8 mouse cellular contexts compared by ENCODE assay signal in the genomic region with DNA sequence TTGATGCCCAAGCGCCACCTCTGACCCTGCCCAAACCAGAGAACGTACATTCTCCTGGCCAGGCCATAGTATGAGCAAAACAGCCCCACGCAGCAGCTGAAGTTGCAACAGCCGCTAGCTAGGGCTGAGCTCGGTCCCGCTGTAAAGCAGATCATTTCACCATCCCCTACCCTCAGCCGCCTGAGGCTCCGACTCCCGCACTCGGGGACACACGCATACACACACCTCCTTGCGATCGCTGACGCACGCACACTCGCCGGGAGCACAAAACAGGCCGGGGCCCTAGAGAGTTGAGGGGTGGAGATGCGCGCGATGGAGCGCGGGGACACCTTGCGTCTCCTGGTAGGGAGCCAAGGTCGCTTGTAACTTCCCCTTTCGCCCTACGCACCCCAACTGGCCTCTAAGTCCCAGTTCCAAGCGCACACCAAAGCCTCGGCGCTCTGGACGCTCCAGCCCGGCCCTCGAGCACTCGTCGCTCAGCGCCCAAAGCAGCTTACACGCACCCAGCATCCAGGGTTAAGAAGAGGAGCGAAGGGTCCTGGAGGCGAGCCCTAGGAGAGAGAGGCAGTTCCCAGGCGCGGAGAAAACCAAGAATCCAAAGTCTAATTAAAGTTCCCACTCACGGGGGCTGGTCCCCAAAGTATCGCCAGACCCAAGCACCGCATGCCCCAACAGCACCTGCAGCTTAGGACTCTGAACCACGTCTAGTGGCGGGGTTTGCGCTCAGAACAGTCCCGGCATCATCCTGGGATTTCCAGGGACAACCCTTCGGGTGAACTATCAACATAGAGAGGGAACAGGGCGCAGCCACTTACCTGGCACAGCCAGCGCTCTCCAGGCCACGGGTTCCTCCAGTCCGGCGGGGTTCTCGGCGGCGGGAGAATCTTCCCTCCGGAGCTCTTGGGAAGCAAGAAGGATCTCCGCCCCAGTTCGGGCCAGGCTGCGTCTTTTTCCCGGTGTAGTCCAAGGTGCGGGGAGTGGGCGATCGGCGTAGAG. TPM values are rescaled to one million over a fixed set of nuclear protein-coding genes. Genes with fewer than 3 reads are reported as not detected.
DNase-seq lines count a peak whose midpoint lies in the region; ATAC-seq and TF ChIP-seq lines count a peak whose summit lies in the region.

No protein-coding gene starts in this region.

- no peak for TF ChIP-seq CTCF in E14TG2a.4 (conservative IDR thresholded peaks at IDR 0.05; ENCODE audit: low read length)
- no peak for TF ChIP-seq CTCF in lung, postnatal 0 days (IDR thresholded peaks at IDR 0.05)

- no peaks in the 10 kb centered on the region for H3K36me3 ChIP-seq in erythroblast, embryonic 14.5 days (ENCODE audit: control insufficient read depth)
- no peaks in the 10 kb centered on the region for H3K36me3 ChIP-seq in E14TG2a.4 (ENCODE audit: insufficient read depth, low read length)
- no peaks in the 10 kb centered on the region for H3K36me3 ChIP-seq in embryonic facial prominence, embryonic 12.5 days
- H3K36me3 ChIP-seq in intestine, embryonic 14.5 days (ENCODE audit: control insufficient read depth, insufficient read depth, low read length) = no peaks in the 10 kb centered on the region
- no peaks in the 10 kb centered on the region for H3K36me3 ChIP-seq in lung, postnatal 0 days (ENCODE audit: insufficient read depth, low read length)

- DNase-seq in intestine, embryonic 14.5 days (ENCODE audit: low spot score) = peak; percentile 66
- DNase-seq in lung, postnatal 0 days (ENCODE audit: low spot score) = peak; percentile 22
- DNase-seq in testis, postnatal 10 days (ENCODE audit: low spot score) = peak; percentile 50
- DNase-seq in gastrocnemius, postnatal 14 days = no peak

- no peak for TF ChIP-seq EP300 in lung, postnatal 0 days (IDR thresholded peaks at IDR 0.05)

- H3K4me2 ChIP-seq in embryonic facial prominence, embryonic 12.5 days (replicated peaks) = peak overlapping the region; percentile 95
- peak overlapping the region; percentile 61 for H3K4me2 ChIP-seq in intestine, embryonic 14.5 days (ENCODE audit: low read length)
- peak overlapping the region; percentile 78 for H3K4me2 ChIP-seq in lung, postnatal 0 days (replicated peaks; ENCODE audit: low read depth, low read length)

- ATAC-seq in erythroblast, adult 5-6 weeks (replicated peaks; ENCODE audit: low FRiP score, poor library complexity, severe bottlenecking) = no peak
- no peak; the same call in 1 of the 2 replicates for ATAC-seq in embryonic facial prominence, embryonic 12.5 days (ENCODE audit: insufficient number of reproducible peaks, insufficient read depth, low FRiP score, low TSS enrichment)
- peak; percentile 37; the same call in 1 of the 2 replicates for ATAC-seq in intestine, embryonic 14.5 days (replicated peaks; ENCODE audit: low FRiP score, low TSS enrichment, low read depth)
- peak; percentile 37 for ATAC-seq in lung, postnatal 0 days

- H3K4me3 ChIP-seq in erythroblast, embryonic 14.5 days (replicated peaks) = peak overlapping the region; percentile 18
- H3K4me3 ChIP-seq in E14TG2a.4 (replicated peaks; ENCODE audit: low read length) = peak overlapping the region; percentile 84
- peak overlapping the region; percentile 60 for H3K4me3 ChIP-seq in embryonic facial prominence, embryonic 12.5 days
- H3K4me3 ChIP-seq in intestine, embryonic 14.5 days (ENCODE audit: low read depth, low read length) = peak overlapping the region; percentile 53
- peak overlapping the region; percentile 47 for H3K4me3 ChIP-seq in lung, postnatal 0 days (ENCODE audit: low read depth, low read length)

- intact Hi-C loops in gastrocnemius, postnatal 14 days (cut with DNase I; ENCODE audit: low total_unique reads) = loop anchor here (10.0 kb wide), 1 partner anchor 363 kb away; no protein-coding TSS in a partner anchor

- peaks cover 6% of the 10 kb centered on the region for H3K4me1 ChIP-seq in erythroblast, embryonic 14.5 days (ENCODE audit: control insufficient read depth)
- peaks cover 24% of the 10 kb centered on the region for H3K4me1 ChIP-seq in E14TG2a.4 (replicated peaks; ENCODE audit: low read depth, low read length)
- peaks cover 18% of the 10 kb centered on the region for H3K4me1 ChIP-seq in embryonic facial prominence, embryonic 12.5 days
- H3K4me1 ChIP-seq in intestine, embryonic 14.5 days (replicated peaks; ENCODE audit: control insufficient read depth, insufficient read depth, low read length) = peaks cover 9% of the 10 kb centered on the region
- H3K4me1 ChIP-seq in lung, postnatal 0 days (ENCODE audit: insufficient read depth, low read depth, low read length) = no peaks in the 10 kb centered on the region

- peak overlapping the region; percentile 56 for H3K9ac ChIP-seq in embryonic facial prominence, embryonic 12.5 days
- H3K9ac ChIP-seq in intestine, embryonic 14.5 days (ENCODE audit: low read length) = peak overlapping the region; percentile 0; the same call in 1 of the 2 replicates
- H3K9ac ChIP-seq in lung, postnatal 0 days (replicated peaks; ENCODE audit: low read depth) = no peak overlapping the region

- H3K27me3 ChIP-seq in erythroblast, embryonic 14.5 days (ENCODE audit: control insufficient read depth) = peaks cover 51% of the 10 kb centered on the region
- peaks cover 90% of the 10 kb centered on the region for H3K27me3 ChIP-seq in E14TG2a.4 (ENCODE audit: insufficient read depth, low read length)
- H3K27me3 ChIP-seq in embryonic facial prominence, embryonic 12.5 days = peaks cover 56% of the 10 kb centered on the region
- H3K27me3 ChIP-seq in intestine, embryonic 14.5 days (replicated peaks; ENCODE audit: control insufficient read depth, insufficient read depth, low read length) = peaks cover 51% of the 10 kb centered on the region
- H3K27me3 ChIP-seq in lung, postnatal 0 days (replicated peaks; ENCODE audit: insufficient read depth, low read length) = peaks cover 41% of the 10 kb centered on the region

- H3K27ac ChIP-seq in embryonic facial prominence, embryonic 12.5 days = no peak overlapping the region
- no peak overlapping the region for H3K27ac ChIP-seq in intestine, embryonic 14.5 days (ENCODE audit: low read depth)
- H3K27ac ChIP-seq in lung, postnatal 0 days (ENCODE audit: low read length) = no peak overlapping the region

- WGBS in embryonic facial prominence, embryonic 12.5 days = under 1% methylated on average over 66 of the region's 66 CpGs
- WGBS in intestine, embryonic 14.5 days = under 1% methylated on average over 66 of the region's 66 CpGs
- WGBS in lung, postnatal 0 days = under 1% methylated on average over 64 of the region's 66 CpGs

- no peaks in the 10 kb centered on the region for H3K9me3 ChIP-seq in erythroblast, embryonic 14.5 days (ENCODE audit: control insufficient read depth, low read length)
- peaks cover 9% of the 10 kb centered on the region for H3K9me3 ChIP-seq in E14TG2a.4 (ENCODE audit: low read length)
- H3K9me3 ChIP-seq in embryonic facial prominence, embryonic 12.5 days = no peaks in the 10 kb centered on the region
- no peaks in the 10 kb centered on the region for H3K9me3 ChIP-seq in intestine, embryonic 14.5 days (ENCODE audit: control insufficient read depth, low read length)
- H3K9me3 ChIP-seq in lung, postnatal 0 days (ENCODE audit: low read length) = no peaks in the 10 kb centered on the region

RNA-seq across cellular contexts. Expression of gene Chst8, which starts 0.7 kb away (rescaled TPM):
- polyA plus RNA-seq in erythroblast, embryonic 14.5 days (2012) = not detected in 2 replicates
- total RNA-seq in erythroblast, adult 5-6 weeks (2015; ENCODE audit: low replicate concordance) = not detected in 2 replicates
- total RNA-seq in erythroblast, adult 5-6 weeks (2017; ENCODE audit: low replicate concordance) = not detected in 2 replicates
- 10.6 and 11.5 TPM in 2 replicates for polyA plus RNA-seq in embryonic facial prominence, embryonic 12.5 days (2016; fragmentation: Nextera tagmentation; extraction: Ambion mirVana)
- 2.8 and 4.3 TPM in 2 replicates for polyA plus RNA-seq in intestine, embryonic 14.5 days (2014; fragmentation: Nextera tagmentation; extraction: Ambion mirVana)
- polyA plus RNA-seq in lung, postnatal 0 days (2015; fragmentation: Nextera tagmentation; extraction: Ambion mirVana) = 4.7 and 5.9 TPM in 2 replicates
- total RNA-seq in gastrocnemius, postnatal 14 days (2021) = under 1 TPM; 0.13 to 0.66 TPM

Comparison
In these comparisons a context has a peak if more than half of its experiments do, and no peak if none do; other contexts are left out.
1. H3K4me3 ChIP-seq: peak in every context shown above with its lines; median percentile 84 in E14TG2a.4; 60 in embryonic facial prominence, embryonic 12.5 days; 53 in intestine, embryonic 14.5 days; 47 in lung, postnatal 0 days; 18 in erythroblast, embryonic 14.5 days.
2. ATAC-seq: peak in intestine, embryonic 14.5 days (single experiment) and lung, postnatal 0 days (single experiment); none in erythroblast, adult 5-6 weeks (single experiment) and embryonic facial prominence, embryonic 12.5 days (single experiment).
3. Peak in every context shown above with its lines, with median percentiles within 50 percentile points of each other: H3K4me2 ChIP-seq.